Mouse (Mus musculus): ENCODE results near the gene 1700088E04Rik.

- TF ChIP-seq CTCF (IDR thresholded peaks at IDR 0.05; ENCODE audit: insufficient read depth, low read depth, low read length) (no peak), POLR2A (IDR thresholded peaks at IDR 0.05; ENCODE audit: insufficient read depth, low read depth, low read length) (no peak)
Measured at GRCm38 (mm10) chr15:79098868-79099267, 42.2 kb downstream of the 1700088E04Rik start.

Data from olfactory bulb, adult 2 months (tissue).